Mouse (Mus musculus) heart, adult 18-20 months (tissue): ENCODE data around the gene Tex101. TPM values are rescaled to one million over a fixed set of nuclear protein-coding genes. Genes with fewer than 3 reads are reported as not detected.
"Not testable (repeated sequence)": the region's sequence is repeated elsewhere in the genome, so short reads cannot be mapped to it uniquely, and the experiment has no call there.

ENCODE experiments used
- DNase-seq, 2 experiments: peaks; one replicate each; pipeline ENCODE4 v3.0.0; 2021 to 2022; ENCODE audit warnings: mixed read lengths in 1 of 2
- total RNA-seq, 2 experiments: library from RNA; stranded (reverse); gene quantifications; 2 replicates each; pipeline ENCODE4 v1.2.3; 2021

Gene Tex101
- total RNA-seq, 2 experiments from 2014 or later = not detected

GRCm38 (mm10) chr7:24636264-24636663, 40.2 kb downstream of the Tex101 start, which contains the start of gene Lypd3:
Lypd3 (plus strand) TSS chr7:24636550.
- no peak for DNase-seq

GRCm38 (mm10) chr7:24630116-24630880, 46.2 kb downstream of the Tex101 start:
- no peak for DNase-seq

GRCm38 (mm10) chr7:24629672-24630071, 46.8 kb downstream of the Tex101 start:
- DNase-seq = no peak

DNA sequence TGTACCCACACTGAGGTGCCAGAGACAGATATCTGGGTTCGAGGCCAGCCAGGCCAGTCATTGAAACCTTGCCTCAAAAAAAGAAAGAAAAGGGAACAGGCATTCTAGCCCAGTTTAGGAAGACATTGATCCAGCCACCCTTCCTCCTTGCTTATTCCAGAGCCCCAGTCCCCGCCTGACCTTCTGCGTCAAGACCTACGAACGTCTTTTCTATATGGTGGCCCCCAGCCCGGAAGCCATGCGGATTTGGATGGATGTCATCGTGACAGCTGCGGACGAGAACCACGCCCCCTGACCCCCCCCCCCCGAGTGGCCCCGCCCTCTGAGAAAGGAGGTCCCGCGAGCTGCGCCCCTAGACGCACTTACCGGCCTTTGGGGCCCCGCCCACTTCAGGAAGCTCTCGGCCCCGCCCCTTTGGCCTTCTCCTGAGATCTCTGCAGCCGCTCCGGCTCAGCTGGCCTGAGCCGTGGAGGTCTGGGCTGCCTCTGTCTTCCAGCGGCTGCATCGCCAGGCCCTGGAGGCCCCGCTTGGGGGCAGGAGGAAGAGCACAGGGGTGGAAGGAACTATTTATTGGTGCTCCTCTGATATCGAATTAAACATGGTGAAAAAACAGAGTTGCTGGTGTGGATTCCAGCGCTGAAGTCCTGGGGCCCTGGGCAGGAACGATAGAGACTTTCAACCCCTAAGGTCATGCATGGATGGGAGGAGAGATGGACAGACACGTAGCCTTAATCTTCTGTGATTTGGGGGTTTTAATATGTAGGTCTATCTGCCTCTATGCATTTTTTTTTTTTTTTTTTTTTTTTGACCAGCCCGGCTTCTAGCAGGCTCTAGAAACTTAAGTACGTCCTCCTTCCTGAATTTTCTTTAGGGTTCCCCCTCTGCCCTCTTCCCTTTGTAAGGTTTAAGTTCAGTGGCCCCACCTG, 47.5 kb downstream of the Tex101 start:
- DNase-seq = peak; percentile 83 to 90

DNA sequence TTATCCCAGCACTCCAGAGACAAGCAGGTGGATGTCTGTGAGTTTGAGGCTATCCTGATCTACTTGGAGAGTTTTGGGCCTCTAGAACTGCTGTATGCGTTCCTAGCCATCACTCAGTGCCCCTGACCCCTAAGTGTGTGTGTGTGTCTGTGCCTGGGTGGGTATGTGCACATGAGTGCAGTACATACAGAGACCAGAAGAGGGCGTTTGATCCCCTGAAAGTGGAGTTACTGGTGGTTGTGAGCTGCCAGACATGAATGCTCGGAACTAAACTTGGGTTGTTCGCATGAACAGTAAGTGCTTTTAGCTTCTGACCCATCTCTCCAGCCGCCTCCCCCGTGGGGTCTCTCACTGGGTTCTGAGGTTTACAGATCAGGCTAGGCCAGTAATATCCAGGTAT, 53.5 kb downstream of the Tex101 start:
- no peak for DNase-seq

- no peak for DNase-seq
Measured at GRCm38 (mm10) chr7:24621193-24621592, 55.3 kb downstream of the Tex101 start.

GRCm38 (mm10) chr7:24619671-24620397, 56.6 kb downstream of the Tex101 start:
- no peak for DNase-seq

- not testable (repeated sequence) for DNase-seq
Measured at GRCm38 (mm10) chr7:24618374-24618773, 58.1 kb downstream of the Tex101 start.

Other genes starting within 250 kb of the Tex101 start
- gene Irgc1, start 224.4 kb downstream of the Tex101 start, total RNA-seq = not detected
- 1 to 10 TPM; 2.6 to 3.4 TPM for gene Plaur, start 214.2 kb downstream of the Tex101 start, total RNA-seq
- 10 to 100 TPM; 15.4 to 24.2 TPM for gene Cadm4, start 194.7 kb downstream of the Tex101 start, total RNA-seq
- gene Zfp428, start 169.7 kb downstream of the Tex101 start, total RNA-seq = 10 to 100 TPM; 13.3 to 20.8 TPM
- not detected for gene AC161166.1, start 164.2 kb downstream of the Tex101 start, total RNA-seq
- 10 to 100 TPM; 15.3 to 18.3 TPM for gene Irgq, start 146.0 kb downstream of the Tex101 start, total RNA-seq
- gene Pinlyp, start 130.6 kb downstream of the Tex101 start, total RNA-seq = not detected
- 10 to 100 TPM; 21.7 to 23.9 TPM for gene Xrcc1, start 130.4 kb downstream of the Tex101 start, total RNA-seq
- gene Ethe1, start 89.1 kb downstream of the Tex101 start, total RNA-seq = 10 to 100 TPM; 61.2 to 71.1 TPM
- under 1 TPM in 1 of 2 experiments, not detected in 1; 0.13 TPM for gene Zfp575, start 89.0 kb downstream of the Tex101 start, total RNA-seq
- under 1 TPM; 0.10 to 0.31 TPM for gene Phldb3, start 65.9 kb downstream of the Tex101 start, total RNA-seq
- gene Lypd3, start 40.1 kb downstream of the Tex101 start, total RNA-seq = not detected
- not detected for gene BC049730, start 32.6 kb upstream of the Tex101 start, total RNA-seq
- gene Gm4763, start 50.2 kb upstream of the Tex101 start, total RNA-seq = not detected
- gene Cd177, start 83.6 kb upstream of the Tex101 start, total RNA-seq = 1 to 10 TPM in 1 of 2 experiments, under 1 TPM in 1; 0.17 to 1.8 TPM
- not detected for gene Ceacam10, start 100.5 kb upstream of the Tex101 start, total RNA-seq
- not detected for gene Gm9844, start 185.5 kb upstream of the Tex101 start, total RNA-seq
- gene Lypd4, start 193.3 kb upstream of the Tex101 start, total RNA-seq = not detected
- gene Dmrtc2, start 193.4 kb upstream of the Tex101 start, total RNA-seq = not detected
- 100 to 1,000 TPM; 548 to 623 TPM for gene Rps19, start 207.7 kb upstream of the Tex101 start, total RNA-seq
- 10 to 100 TPM in 1 of 2 experiments, 1 to 10 TPM in 1; 1.3 to 12.7 TPM for gene Cd79a, start 220.7 kb upstream of the Tex101 start, total RNA-seq
- 10 to 100 TPM; 31.5 to 47.6 TPM for gene Arhgef1, start 226.2 kb upstream of the Tex101 start, total RNA-seq